Mouse (Mus musculus) left cerebral cortex, adult 2 months (tissue): ENCODE measurements around the gene Epb41l2. TPM values are rescaled to one million over a fixed set of nuclear protein-coding genes. Genes with fewer than 3 reads are reported as not detected.

Experiments
- DNase-seq, 2 experiments: peaks; one replicate each; pipeline ENCODE4 v3.0.0; 2021 to 2022; ENCODE audit warnings: low spot score in 2 of 2, mixed read lengths in 1 of 2; ENCODE audit errors: extremely low spot score in 1 of 2
- H3K27ac ChIP-seq: fragments of 200-600 bp; 2 replicates; pipeline ENCODE4 v1.8.1; 2022
- H3K4me3 ChIP-seq: fragments of 200-600 bp; 2 replicates; pipeline ENCODE4 v1.8.1; 2022
- CTCF ChIP-seq: fragments of 200-600 bp; IDR thresholded peaks from 2 replicates; pipeline ENCODE4 v1.8.1; 2022; ENCODE audit warnings: antibody characterized with exemption, mild to moderate bottlenecking, moderate library complexity
- intact Hi-C: fragments of 180-260 bp; cut with DNase I; formaldehyde crosslinking; loops from one replicate; pipeline ENCODE4 v1.15.1; 2025
- total RNA-seq, 2 experiments: library from RNA; stranded (reverse); gene quantifications; 2 replicates each; pipeline ENCODE4 v1.2.3; 2021

Gene Epb41l2
- total RNA-seq, 2 experiments from 2014 or later: 123 to 127 TPM

- no peak for DNase-seq
- Histone ChIP-seq H3K27ac (no peak overlapping the region), H3K4me3 (no peak overlapping the region)
- TF ChIP-seq CTCF: no peak
- intact Hi-C loops: no loop called here
These were observed 33.2 kb downstream of the Epb41l2 start for GRCm38 (mm10) chr10:25392786-25393185.

DNA sequence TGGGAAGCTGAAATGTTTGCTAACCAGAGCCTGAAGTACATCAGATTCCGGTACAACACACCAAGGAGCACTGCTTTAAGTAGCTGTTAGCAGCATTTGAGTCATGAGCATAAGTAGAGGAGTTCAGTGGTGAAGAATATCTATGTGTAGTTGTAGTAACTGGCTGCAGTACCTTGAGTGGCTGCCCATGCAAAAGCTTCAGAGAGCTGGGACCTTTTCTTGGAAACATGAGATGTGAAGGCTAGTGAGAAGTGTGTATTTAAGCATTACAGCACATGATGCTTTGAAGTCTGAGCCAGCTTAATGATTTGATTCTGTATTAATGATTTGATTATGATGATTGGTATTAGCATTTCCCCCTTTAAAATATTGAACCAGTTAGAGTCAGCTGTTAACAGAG is 34.1 kb downstream of the Epb41l2 start:
- intact Hi-C loops: no loop called here
- Histone ChIP-seq H3K4me3 (no peak overlapping the region), H3K27ac (no peak overlapping the region)
- TF ChIP-seq CTCF: no peak
- DNase-seq: no peak

- peak; percentile 27 for TF ChIP-seq CTCF
- no peak for DNase-seq
- no peak overlapping the region for H3K27ac ChIP-seq
- H3K4me3 ChIP-seq: no peak overlapping the region
- intact Hi-C loops: no loop called here
These were observed 35.8 kb downstream of the Epb41l2 start for GRCm38 (mm10) chr10:25395236-25395886.

- intact Hi-C loops: no loop called here
- H3K4me3 ChIP-seq: no peak overlapping the region
These were observed 37.3 kb downstream of the Epb41l2 start for GRCm38 (mm10) chr10:25396859-25397258.

DNA sequence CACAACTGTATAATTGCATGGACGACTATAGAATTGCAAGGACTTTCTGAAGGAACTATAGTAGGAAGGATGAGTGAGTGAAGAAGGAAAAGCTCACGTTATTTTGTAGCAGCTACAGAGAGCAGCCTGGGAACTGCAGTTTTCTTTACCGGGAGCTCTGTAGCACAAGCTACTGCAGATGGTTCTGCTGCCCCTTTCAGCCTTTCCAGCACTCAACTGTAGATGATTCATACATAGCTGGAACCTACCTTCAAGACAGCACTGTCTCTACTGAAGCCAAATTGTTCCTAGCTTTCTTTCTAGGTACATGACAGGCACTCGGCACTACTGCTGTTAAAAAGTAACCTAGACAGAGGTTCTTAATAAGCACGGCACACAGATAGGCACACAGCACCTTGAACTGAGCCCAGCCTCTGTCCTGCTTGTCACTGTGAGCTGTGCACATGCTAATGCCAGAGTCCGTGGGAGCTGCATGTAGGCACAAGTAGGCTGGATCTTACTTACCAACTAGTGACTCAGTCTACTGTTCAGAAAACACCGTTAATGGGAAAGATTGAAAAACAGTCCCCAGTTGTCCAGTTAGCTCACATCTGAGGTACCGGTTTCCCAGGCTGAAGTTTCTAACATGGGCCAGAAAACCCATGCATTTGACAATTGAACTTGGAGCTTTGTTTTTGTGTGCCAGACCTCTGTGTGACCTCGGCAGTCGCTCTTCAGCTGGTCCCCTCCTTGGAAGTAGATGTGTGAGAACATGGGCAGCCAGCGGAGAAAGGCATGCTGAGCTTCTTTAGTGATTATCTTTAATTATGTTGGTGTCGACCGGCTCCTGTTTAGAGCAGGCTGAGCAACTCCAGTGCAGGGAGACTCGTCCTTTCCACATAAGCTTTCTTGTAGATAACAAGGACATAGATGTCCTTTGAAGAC is 38.4 kb downstream of the Epb41l2 start:
- TF ChIP-seq CTCF: no peak
- Histone ChIP-seq H3K27ac (0 out of 2 replicates have a peak overlapping the region, but pooled peaks have one; percentile 5), H3K4me3 (no peak overlapping the region)
- no peak for DNase-seq
- intact Hi-C loops: no loop called here

More at GRCm38 (mm10) chr10:25396859-25397258, 37.3 kb downstream of the Epb41l2 start:
- TF ChIP-seq CTCF: no peak
- no peak overlapping the region for H3K27ac ChIP-seq
- no peak for DNase-seq

- no peak for DNase-seq
- no peak overlapping the region for H3K4me3 ChIP-seq
- no peak for TF ChIP-seq CTCF
- H3K27ac ChIP-seq: no peak overlapping the region
- intact Hi-C loops: no loop called here
These were observed 39.4 kb downstream of the Epb41l2 start for GRCm38 (mm10) chr10:25399016-25399415.

DNA sequence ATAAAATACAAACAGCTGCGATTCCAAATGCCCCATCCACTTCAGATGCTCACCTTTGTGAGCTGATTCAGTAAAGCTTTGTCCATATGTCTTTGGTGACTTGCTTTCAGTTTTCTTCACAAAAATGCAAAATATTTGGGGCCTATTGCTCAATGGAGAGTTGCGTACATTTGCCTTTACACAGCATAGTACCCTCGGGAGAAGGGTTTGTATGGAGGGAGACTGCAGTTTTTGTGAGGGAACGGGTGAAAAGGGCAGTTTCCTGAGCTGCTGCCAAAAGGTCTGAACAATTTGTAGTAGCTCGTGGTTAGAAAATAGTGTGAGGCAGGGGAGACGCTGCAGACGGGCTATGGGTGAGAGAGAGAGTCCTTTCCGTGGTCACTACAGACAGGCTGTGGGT is 40.5 kb downstream of the Epb41l2 start:
- no peak for DNase-seq
- Histone ChIP-seq H3K4me3 (no peak overlapping the region), H3K27ac (no peak overlapping the region)
- intact Hi-C loops: no loop called here
- no peak for TF ChIP-seq CTCF

- H3K4me3 ChIP-seq: no peak overlapping the region
- intact Hi-C loops: no loop called here
- no peak for DNase-seq
- TF ChIP-seq CTCF: no peak
- no peak overlapping the region for H3K27ac ChIP-seq
These were observed 41.0 kb downstream of the Epb41l2 start for GRCm38 (mm10) chr10:25400646-25401045.

DNA sequence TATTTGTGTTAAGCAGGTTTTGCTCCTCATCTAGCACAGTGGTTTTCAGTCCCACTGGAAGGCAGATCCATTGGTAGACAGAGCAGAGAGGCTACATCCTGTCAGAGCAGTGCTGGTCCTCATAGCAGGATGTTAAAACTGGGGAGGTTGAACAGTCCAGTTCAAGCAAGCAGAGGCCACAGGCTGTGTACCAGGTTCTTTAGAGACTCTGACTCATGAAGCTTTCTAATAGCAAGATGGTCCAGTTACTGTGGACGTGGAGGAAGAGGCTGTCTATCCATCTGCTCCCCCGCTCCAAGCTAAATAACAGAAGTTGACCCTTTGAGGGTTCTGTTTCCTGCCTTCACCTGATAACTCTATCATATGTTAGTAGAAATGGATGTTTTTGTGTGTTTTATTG is 41.8 kb downstream of the Epb41l2 start:
- TF ChIP-seq CTCF: no peak
- no peak overlapping the region for H3K4me3 ChIP-seq
- no peak overlapping the region for H3K27ac ChIP-seq
- intact Hi-C loops: no loop called here
- DNase-seq: no peak

- no peak for DNase-seq
- Histone ChIP-seq H3K27ac (no peak overlapping the region), H3K4me3 (no peak overlapping the region)
- no peak for TF ChIP-seq CTCF
- intact Hi-C loops: no loop called here
These were observed 43.3 kb downstream of the Epb41l2 start for GRCm38 (mm10) chr10:25402886-25403285.

GRCm38 (mm10) chr10:25403813-25404701 is 44.5 kb downstream of the Epb41l2 start:
- no peak for DNase-seq
- Histone ChIP-seq H3K4me3 (no peak overlapping the region), H3K27ac (no peak overlapping the region)
- intact Hi-C loops: no loop called here
- no peak for TF ChIP-seq CTCF
